Mouse (Mus musculus) myocyte (in vitro differentiated cells): Measurements from ENCODE around the gene Olfr12.

ENCODE experiments used
- MYOG ChIP-seq, 3 experiments: IDR thresholded peaks; one replicate each; pipeline ENCODE4 v1.6.1; 2011; ENCODE audit warnings: control low read depth in 2 of 3, low read depth in 2 of 3, mild to moderate bottlenecking in 2 of 3; ENCODE audit not compliant: insufficient read length in 2 of 3, control insufficient read depth in 1 of 3, insufficient read depth in 1 of 3
- POLR2A ChIP-seq: IDR thresholded peaks from one replicate; pipeline ENCODE4 v1.6.1; 2011; ENCODE audit warnings: low read depth, mild to moderate bottlenecking, control low read depth, moderate library complexity; ENCODE audit not compliant: insufficient read length
- USF1 ChIP-seq: IDR thresholded peaks from one replicate; pipeline ENCODE4 v1.6.1; 2011; ENCODE audit warnings: low read depth, mild to moderate bottlenecking, control low read depth, moderate library complexity

DNA sequence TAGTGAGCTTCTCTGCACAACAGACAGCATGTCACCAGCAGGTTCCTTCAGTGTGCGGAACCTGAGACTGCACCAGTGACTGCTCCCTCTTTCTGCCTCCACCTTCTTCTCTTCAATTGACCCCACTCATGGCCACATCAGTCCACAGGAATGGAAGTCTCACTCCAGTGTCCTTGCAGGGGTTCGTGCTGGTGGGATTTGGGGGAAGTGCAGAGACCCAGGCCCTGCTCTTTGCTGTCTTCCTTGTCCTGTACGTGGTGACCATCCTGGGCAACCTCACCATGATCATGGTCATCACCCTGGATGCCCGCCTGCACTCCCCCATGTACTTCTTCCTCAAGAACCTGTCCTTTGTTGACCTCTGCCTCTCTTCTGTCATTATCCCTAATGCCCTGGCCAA, 9.9 kb upstream of the Olfr12 start:
- TF ChIP-seq POLR2A (no peak), MYOG (IDR thresholded peaks at IDR 0.05; ENCODE audit: control insufficient read depth in 1 of 3, insufficient read depth in 1 of 3, insufficient read length in 2 of 3, low read depth in 2 of 3) (no peak), USF1 (no peak)
